Mouse (Mus musculus) ES-E14 (cell line): ENCODE measurements around the gene Adh6b. TPM values are rescaled to one million over a fixed set of nuclear protein-coding genes. Genes with fewer than 3 reads are reported as not detected.

Experiments used
- DNase-seq: peaks from one replicate; pipeline ENCODE4 v3.0.0-alpha.2; 2013; ENCODE audit warnings: low read depth, low spot score
- H3K27ac ChIP-seq: 2 replicates; pipeline ENCODE4 v1.5.1; 2012; ENCODE audit warnings: low read depth, mild to moderate bottlenecking, low read length, moderate library complexity, mixed read lengths; ENCODE audit not compliant: poor library complexity, insufficient read depth, severe bottlenecking
- H3K36me3 ChIP-seq: 2 replicates; pipeline ENCODE4 v1.6.1; 2012; ENCODE audit warnings: mild to moderate bottlenecking, low read length, moderate library complexity, mixed read lengths; ENCODE audit not compliant: control insufficient read depth, poor library complexity, insufficient read depth, severe bottlenecking
- H3K4me1 ChIP-seq, 2 experiments: fragments of 150-350 bp in 1 of 2; sonication (generic) in 1 of 2; 2 replicates each; pipeline ENCODE4 v1.6.1; 2012; ENCODE audit warnings: low read length in 2 of 2, mild to moderate bottlenecking in 1 of 2, mixed read lengths in 1 of 2; ENCODE audit not compliant: control insufficient read depth in 2 of 2, insufficient read depth in 2 of 2, poor library complexity in 1 of 2
- H3K4me3 ChIP-seq, 2 experiments: fragments of 150-350 bp in 1 of 2; sonication (generic) in 1 of 2; 2 replicates each; pipeline ENCODE4 v1.5.1; 2012; ENCODE audit warnings: low read length in 2 of 2, low read depth in 1 of 2, mild to moderate bottlenecking in 1 of 2, mixed read lengths in 1 of 2; ENCODE audit not compliant: insufficient read depth in 1 of 2, poor library complexity in 1 of 2, severe bottlenecking in 1 of 2
- H3K9ac ChIP-seq: 2 replicates; pipeline ENCODE4 v1.6.1; 2012; ENCODE audit warnings: low read depth, mild to moderate bottlenecking, low read length, mixed read lengths; ENCODE audit not compliant: poor library complexity, insufficient read depth, severe bottlenecking
- H3K9me3 ChIP-seq: fragments of 150-350 bp; sonication (generic); 2 replicates; pipeline ENCODE4 v1.6.1; 2012; ENCODE audit warnings: low read depth, mild to moderate bottlenecking, low read length; ENCODE audit not compliant: control insufficient read depth, insufficient read depth
- CHD2 ChIP-seq: IDR thresholded peaks from 2 replicates; pipeline ENCODE4 v1.6.1; 2014; ENCODE audit warnings: mild to moderate bottlenecking, low read depth, low read length, inconsistent platforms
- HCFC1 ChIP-seq: IDR thresholded peaks from 2 replicates; pipeline ENCODE4 v1.6.1; 2012; ENCODE audit warnings: low read length, inconsistent platforms, borderline replicate concordance; ENCODE audit not compliant: insufficient read depth
- MAFK ChIP-seq: IDR thresholded peaks from 2 replicates; pipeline ENCODE4 v1.6.1; 2014; ENCODE audit warnings: mild to moderate bottlenecking, low read depth, low read length, inconsistent platforms; ENCODE audit not compliant: insufficient read depth
- ZC3H11A ChIP-seq: IDR thresholded peaks from 2 replicates; pipeline ENCODE4 v1.6.1; 2012; ENCODE audit warnings: low read depth, mild to moderate bottlenecking, inconsistent platforms, low read length, borderline replicate concordance
- ZNF384 ChIP-seq: IDR thresholded peaks from 2 replicates; pipeline ENCODE4 v1.6.1; 2012; ENCODE audit warnings: low read depth, low read length, inconsistent platforms
- in situ Hi-C, 2 experiments: fragments of 600-800 bp; cut with MboI; formaldehyde crosslinking; loops; one replicate each; pipeline ENCODE4 v1.15.1; 2025; ENCODE audit warnings: low sequenced_read_pairs in 2 of 2, inconsistent platforms in 1 of 2; ENCODE audit not compliant: unreplicated experiment in 2 of 2
- total RNA-seq: library from RNA; depleted of rRNA; stranded (reverse); fragments of 300-350 nt; gene quantifications from 2 replicates; pipeline ENCODE4 v1.2.3, GENCODE M21; 2012

The Adh6b gene
- total RNA-seq, 1 experiment = not detected

GRCm38 (mm10) chr3:138303771-138304488 is 37.6 kb upstream of the Adh6b start:
- peaks cover 0 to 2% of the 10 kb centered on the region in 2 experiments; a peak in 1 of 4 replicates for H3K4me1 ChIP-seq
- no peak for TF ChIP-seq MAFK
- no peak for TF ChIP-seq HCFC1
- H3K9ac ChIP-seq = no peak overlapping the region
- no peak overlapping the region for H3K4me3 ChIP-seq
- in situ Hi-C loops = no loop called here
- H3K9me3 ChIP-seq = no peaks in the 10 kb centered on the region
- DNase-seq = no peak
- H3K36me3 ChIP-seq = no peaks in the 10 kb centered on the region
- H3K27ac ChIP-seq = no peak overlapping the region

GRCm38 (mm10) chr3:138304489-138304871 is 37.1 kb upstream of the Adh6b start:
- Histone ChIP-seq H3K36me3 (no peaks in the 10 kb centered on the region), H3K4me1 (peaks cover 0 to 2% of the 10 kb centered on the region in 2 experiments; a peak in 1 of 4 replicates), H3K9ac (no peak overlapping the region), H3K9me3 (no peaks in the 10 kb centered on the region), H3K4me3 (no peak overlapping the region), H3K27ac (no peak overlapping the region)
- no peak for DNase-seq
- in situ Hi-C loops = no loop called here
- TF ChIP-seq CHD2 (no peak), HCFC1 (no peak), ZNF384 (no peak), MAFK (no peak), ZC3H11A (no peak)

- in situ Hi-C loops = no loop called here
- H3K9ac ChIP-seq = no peak overlapping the region
- TF ChIP-seq MAFK (no peak), ZNF384 (no peak), ZC3H11A (no peak), HCFC1 (no peak), CHD2 (no peak)
- no peak for DNase-seq
- H3K4me1 ChIP-seq = peaks cover 0 to 2% of the 10 kb centered on the region in 2 experiments; a peak in 1 of 4 replicates
- no peaks in the 10 kb centered on the region for H3K36me3 ChIP-seq
- no peaks in the 10 kb centered on the region for H3K9me3 ChIP-seq
- H3K4me3 ChIP-seq = no peak overlapping the region
- H3K27ac ChIP-seq = no peak overlapping the region
These were observed 35.9 kb upstream of the Adh6b start for GRCm38 (mm10) chr3:138305486-138306289.

- no peak overlapping the region for H3K4me3 ChIP-seq
These were observed 35.3 kb upstream of the Adh6b start for GRCm38 (mm10) chr3:138306290-138306683.

More at GRCm38 (mm10) chr3:138306290-138306683, 35.3 kb upstream of the Adh6b start:
- in situ Hi-C loops = no loop called here
- Histone ChIP-seq H3K4me1 (peaks cover 0 to 2% of the 10 kb centered on the region in 2 experiments; a peak in 1 of 4 replicates), H3K36me3 (no peaks in the 10 kb centered on the region), H3K27ac (no peak overlapping the region), H3K9me3 (no peaks in the 10 kb centered on the region), H3K9ac (no peak overlapping the region)
- TF ChIP-seq ZNF384 (no peak), HCFC1 (no peak), MAFK (no peak), CHD2 (no peak), ZC3H11A (no peak)
- DNase-seq = no peak
